Mouse (Mus musculus) kidney, adult 2 months (tissue): ENCODE results near the gene Dnah12.

Experiments
- CTCF ChIP-seq: fragments of 200-500 bp; conservative IDR thresholded peaks from 2 replicates; pipeline ENCODE4 v1.5.1; 2011; ENCODE audit warnings: low read depth, mild to moderate bottlenecking, control low read depth, low read length, moderate library complexity, mixed read lengths; ENCODE audit not compliant: insufficient read depth, insufficient read length
- POLR2A ChIP-seq: fragments of 200-500 bp; IDR thresholded peaks from one replicate; pipeline ENCODE4 v1.6.1; 2011; ENCODE audit warnings: low read depth, low read length, control low read depth

DNA sequence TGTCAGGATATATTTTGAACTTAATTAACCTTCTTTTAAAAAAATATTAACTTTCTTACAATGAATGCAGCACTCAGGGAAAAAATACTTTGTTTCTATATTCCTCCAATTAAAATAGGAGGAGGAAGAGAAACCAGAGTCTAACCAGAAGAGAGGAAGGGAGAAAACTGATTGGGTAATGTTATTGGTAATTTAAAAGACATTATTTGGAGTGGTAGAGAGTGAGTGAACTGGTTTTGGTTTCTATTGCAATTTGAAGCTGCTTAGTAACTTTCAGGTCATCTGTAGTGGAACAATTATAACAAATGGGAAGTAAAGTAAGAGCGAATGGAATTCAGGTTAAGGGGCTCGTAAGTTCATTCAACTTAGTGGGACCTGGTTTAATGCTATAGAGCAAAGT, 120.8 kb downstream of the Dnah12 start:
- TF ChIP-seq CTCF (no peak), POLR2A (no peak)
